Mouse (Mus musculus): ENCODE data around the gene Olfr1206.

Olfr1206 gene

DNA sequence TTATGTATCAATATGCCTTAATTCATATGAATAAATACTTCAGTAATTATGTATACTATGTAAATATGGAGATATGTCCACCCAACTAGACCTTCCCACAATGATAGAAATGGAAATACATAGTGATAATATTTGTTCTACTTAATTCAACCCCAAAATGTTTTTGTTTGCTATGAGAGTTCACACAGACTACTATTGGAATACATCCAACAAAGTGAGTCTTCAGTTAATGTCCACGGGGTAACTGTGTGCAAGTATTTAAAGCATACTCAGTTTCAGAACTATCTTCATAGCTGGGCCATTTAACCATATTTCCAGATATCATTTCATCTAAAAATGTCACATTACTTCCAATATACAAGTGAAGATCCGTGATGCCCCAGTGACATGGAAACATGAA, at the start of gene Olfr1206:
TSS of gene Olfr1206 (plus strand) at position 301 of the 400 bp plus-strand sequence.
- no peak for DNase-seq

DNA sequence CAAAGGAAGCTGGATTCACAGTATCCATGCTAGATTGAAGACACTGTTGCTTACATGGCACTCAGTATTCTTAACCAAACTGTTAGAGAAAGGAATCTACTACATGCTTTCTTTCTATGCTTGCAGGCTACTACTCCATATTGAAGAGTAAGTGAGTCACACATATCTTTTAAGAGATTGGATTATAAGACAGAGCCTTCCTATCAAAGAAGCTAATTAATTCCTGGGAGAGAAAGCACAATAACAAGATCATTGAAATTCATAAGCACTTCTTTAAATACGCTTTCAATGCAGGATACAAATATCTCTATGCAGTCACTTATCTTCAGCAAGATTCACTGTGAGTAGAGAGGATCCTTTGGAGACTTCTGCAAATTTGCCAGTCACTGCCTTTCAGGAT, 48.8 kb upstream of the Olfr1206 start, which contains the start of gene Olfr1202:
TSS of gene Olfr1202 (plus strand) at position 301 of the 400 bp plus-strand sequence.
- no peak for DNase-seq

DNA sequence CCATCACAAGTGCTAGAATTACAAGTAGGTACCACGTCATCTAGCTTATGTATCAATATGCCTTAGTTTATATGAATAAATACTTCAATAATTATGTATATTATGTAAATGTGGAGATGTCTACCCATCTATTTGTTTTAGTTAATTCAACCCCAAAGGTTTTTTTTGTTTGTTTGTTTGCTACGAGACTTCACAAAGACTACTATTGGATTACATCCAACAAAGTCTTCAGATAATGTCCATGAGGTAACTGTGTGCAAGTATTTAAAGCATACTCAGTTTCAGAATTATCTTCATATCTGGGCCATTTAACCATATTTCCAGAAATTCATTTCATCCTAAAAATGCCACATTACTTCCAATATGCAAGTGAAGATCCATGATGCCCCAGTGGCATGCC, 33.6 kb upstream of the Olfr1206 start, which contains the start of gene Olfr1205:
TSS of gene Olfr1205 (plus strand) at position 301 of the 400 bp plus-strand sequence.
- DNase-seq: no peak

DNA sequence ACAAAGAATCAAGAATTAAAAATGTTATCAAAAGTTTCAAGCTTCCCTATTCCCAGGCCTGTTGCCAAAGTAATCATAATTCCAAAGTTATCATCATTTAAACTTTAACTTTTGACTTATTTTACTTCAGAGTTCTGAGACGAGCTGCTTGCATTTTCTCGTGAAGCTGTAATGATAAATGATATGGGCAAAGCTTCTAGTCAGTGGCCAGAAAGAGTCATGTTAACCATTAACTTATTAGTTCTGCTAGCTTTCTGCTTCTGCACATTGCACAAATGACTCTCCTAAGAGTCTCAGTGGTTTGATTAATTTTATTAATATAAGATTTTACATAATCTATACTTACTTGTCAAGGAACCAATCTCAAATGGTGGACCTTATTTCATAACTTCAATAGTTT, 24.6 kb upstream of the Olfr1206 start:
- no peak for DNase-seq

DNA sequence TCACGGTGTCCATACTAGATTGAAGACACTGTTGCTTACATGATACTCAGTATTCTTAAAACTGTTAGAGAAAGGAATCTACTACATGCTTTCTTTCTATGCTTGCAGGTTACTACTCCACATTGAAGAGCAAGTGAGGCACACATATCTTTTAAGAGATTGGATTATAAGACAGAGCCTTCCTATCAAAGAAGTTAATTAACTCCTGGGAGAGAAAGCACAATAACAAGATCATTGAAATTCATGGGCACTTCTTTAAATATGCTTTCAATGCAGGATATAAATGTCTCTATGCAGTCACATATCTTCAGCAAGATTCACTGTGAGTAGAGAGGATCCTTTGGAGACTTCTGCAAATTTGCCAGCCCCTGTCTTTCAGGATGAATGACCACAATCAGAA, 14.0 kb upstream of the Olfr1206 start, which contains the start of gene Olfr1204:
TSS of gene Olfr1204 (plus strand) at position 301 of the 400 bp plus-strand sequence.
- DNase-seq: no peak

DNA sequence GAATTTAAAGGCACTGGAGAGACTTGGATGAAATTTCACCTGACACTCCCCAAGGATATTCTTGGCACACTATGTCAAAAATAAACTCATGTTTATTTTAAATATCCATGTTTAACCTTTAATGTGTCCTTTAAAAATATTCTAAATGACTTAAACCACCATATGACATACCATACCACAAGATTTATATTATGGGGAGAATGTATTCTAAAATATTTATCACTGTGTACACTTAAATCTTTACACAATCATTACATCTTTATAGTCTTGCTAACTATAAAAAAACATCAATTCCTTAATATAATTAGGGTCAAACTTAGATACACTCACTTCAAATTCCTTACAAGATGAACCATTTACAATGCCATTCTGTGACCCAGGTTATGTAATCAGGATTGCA, 39.2 kb downstream of the Olfr1206 start, which contains the start of gene Olfr1208:
TSS of gene Olfr1208 (minus strand) at position 101 of the 400 bp plus-strand sequence.
- no peak for DNase-seq

DNA sequence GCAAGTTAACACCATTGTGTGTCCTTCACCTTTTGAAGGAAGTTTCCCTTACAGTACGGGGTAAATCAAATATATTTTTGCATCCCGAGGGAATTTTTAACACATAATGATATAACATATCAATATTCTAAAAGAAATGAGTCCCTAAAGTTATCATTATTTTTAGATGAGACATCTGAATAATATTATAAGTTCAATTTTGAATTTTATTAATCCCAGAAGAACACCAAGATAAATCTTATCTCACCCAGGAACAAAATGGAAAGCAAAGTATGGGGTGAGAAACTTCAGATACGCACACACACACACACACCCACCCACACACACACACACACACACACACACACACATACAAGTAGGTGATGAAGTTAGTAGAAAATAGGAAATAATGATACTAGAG, 52.0 kb downstream of the Olfr1206 start, which contains the start of gene Olfr1209:
TSS of gene Olfr1209 (minus strand) at position 101 of the 400 bp plus-strand sequence.
- DNase-seq: no peak

Data from heart, adult 11 months (tissue).